ENCODE assay signal across 8 mouse cellular contexts in genomic region chr9:59034836-59035235, GRCm38 (mm10). TPM values are rescaled to one million over a fixed set of nuclear protein-coding genes. Genes with fewer than 3 reads are reported as not detected.
A peak's percentile ranks its signal among the peaks of the same experiment; 100 is the strongest.
DNase-seq lines count a peak whose midpoint lies in the region; ATAC-seq lines count a peak whose summit lies in the region.

No protein-coding gene starts in this region.

- intact Hi-C loops in left cerebral cortex, postnatal 4 days (cut with DNase I) = loop anchor here (10.0 kb wide), 1 partner anchor 160 kb away; no protein-coding TSS in a partner anchor

- no peaks in the 10 kb centered on the region for H3K27me3 ChIP-seq in heart, embryonic 14.5 days (ENCODE audit: control insufficient read depth, insufficient read depth, low read length)
- H3K27me3 ChIP-seq in limb, embryonic 13.5 days = no peaks in the 10 kb centered on the region
- H3K27me3 ChIP-seq in neural tube, embryonic 13.5 days = no peaks in the 10 kb centered on the region

- peak overlapping the region; percentile 98 for H3K9ac ChIP-seq in heart, embryonic 14.5 days (ENCODE audit: low read length)
- peak overlapping the region; percentile 99 for H3K9ac ChIP-seq in limb, embryonic 13.5 days
- H3K9ac ChIP-seq in neural tube, embryonic 13.5 days = peak overlapping the region; percentile 90

- WGBS in heart, embryonic 14.5 days = 25% methylated on average over 5 of the region's 5 CpGs
- WGBS in limb, embryonic 13.5 days = 32% methylated on average over 5 of the region's 5 CpGs
- WGBS in neural tube, embryonic 13.5 days = 40% methylated on average over 5 of the region's 5 CpGs

- peaks cover 2 to 21% of the 10 kb centered on the region in 2 experiments; a peak in 3 of 4 replicates for H3K4me1 ChIP-seq in heart, embryonic 14.5 days (ENCODE audit: control insufficient read depth in 2 of 2, insufficient read depth in 2 of 2, low read length in 2 of 2)
- H3K4me1 ChIP-seq in limb, embryonic 13.5 days = peaks cover 37% of the 10 kb centered on the region
- H3K4me1 ChIP-seq in neural tube, embryonic 13.5 days (replicated peaks) = peaks cover 38% of the 10 kb centered on the region

- no peaks in the 10 kb centered on the region for H3K36me3 ChIP-seq in heart, embryonic 14.5 days (ENCODE audit: control insufficient read depth, insufficient read depth, low read length)
- no peaks in the 10 kb centered on the region for H3K36me3 ChIP-seq in limb, embryonic 13.5 days
- H3K36me3 ChIP-seq in neural tube, embryonic 13.5 days = no peaks in the 10 kb centered on the region

- no peak for ATAC-seq in heart, embryonic 14.5 days (ENCODE audit: insufficient number of reproducible peaks, insufficient read depth, low FRiP score, low read depth)
- ATAC-seq in limb, embryonic 13.5 days (ENCODE audit: low FRiP score, low read depth) = no peak
- ATAC-seq in neural tube, embryonic 13.5 days (ENCODE audit: low read depth) = no peak

- no peak overlapping the region for H3K27ac ChIP-seq in heart, embryonic 14.5 days (replicated peaks in 1 of 2; ENCODE audit: control insufficient read depth in 1 of 2, insufficient read depth in 1 of 2, low read depth in 2 of 2, low read length in 2 of 2)
- no peak overlapping the region for H3K27ac ChIP-seq in limb, embryonic 13.5 days
- H3K27ac ChIP-seq in neural tube, embryonic 13.5 days (replicated peaks) = 0 out of 2 replicates have a peak overlapping the region, but pooled peaks have one; percentile 98

- H3K4me3 ChIP-seq in heart, embryonic 14.5 days (ENCODE audit: control insufficient read depth in 1 of 2, insufficient read depth in 1 of 2, low read depth in 1 of 2, low read length in 2 of 2) = peak overlapping the region; percentile 94 to 98
- peak overlapping the region; percentile 97 for H3K4me3 ChIP-seq in limb, embryonic 13.5 days
- H3K4me3 ChIP-seq in neural tube, embryonic 13.5 days = peak overlapping the region; percentile 91

- H3K9me3 ChIP-seq in heart, embryonic 14.5 days (ENCODE audit: control insufficient read depth, low read length) = 0 out of 2 replicates have a peak, but pooled peaks cover 2% of the 10 kb centered on the region
- H3K9me3 ChIP-seq in limb, embryonic 13.5 days = no peaks in the 10 kb centered on the region
- no peaks in the 10 kb centered on the region for H3K9me3 ChIP-seq in neural tube, embryonic 13.5 days

- peak overlapping the region; percentile 87 for H3K4me2 ChIP-seq in heart, embryonic 14.5 days (ENCODE audit: low read length)
- peak overlapping the region; percentile 84 for H3K4me2 ChIP-seq in limb, embryonic 13.5 days (replicated peaks)
- H3K4me2 ChIP-seq in neural tube, embryonic 13.5 days = peak overlapping the region; percentile 76

- DNase-seq in kidney, adult 9 months = peak; percentile 29
- no peak for DNase-seq in kidney, adult 18-20 months
- DNase-seq in left cerebral cortex, postnatal 4 days = no peak
- no peak for DNase-seq in embryo, embryonic 11 days
- no peak for DNase-seq in ovary, postnatal 14 days (ENCODE audit: low spot score)

RNA-seq across cellular contexts. Expression of gene Neo1, which starts 1.4 kb away (rescaled TPM):
- polyA plus RNA-seq in heart, embryonic 14.5 days (2014; fragmentation: Nextera tagmentation; extraction: Ambion mirVana) = 33.9 and 35.1 TPM in 2 replicates
- 47.7 and 51.2 TPM in 2 replicates for polyA plus RNA-seq in limb, embryonic 13.5 days (2015; fragmentation: Nextera tagmentation; extraction: Ambion mirVana)
- polyA plus RNA-seq in neural tube, embryonic 13.5 days (2015; fragmentation: Nextera tagmentation; extraction: Ambion mirVana) = 39.4 and 44.3 TPM in 2 replicates
- 100 to 1,000 TPM; 286 to 290 TPM for total RNA-seq in left cerebral cortex, postnatal 4 days (2021)
